Mouse (Mus musculus): Measurements from ENCODE around the gene Aebp1. TPM values are rescaled to one million over a fixed set of nuclear protein-coding genes. Genes with fewer than 3 reads are reported as not detected.
A peak's percentile ranks its signal among the peaks of the same experiment; 100 is the strongest.
"Not testable (repeated sequence)": the region's sequence is repeated elsewhere in the genome, so short reads cannot be mapped to it uniquely, and the experiment has no call there.

Gene Aebp1
- polyA plus RNA-seq, 1 experiment from 2014 or later: 27.1 TPM

GRCm38 (mm10) chr11:5878661-5879060 is 16.9 kb downstream of the Aebp1 start:
- Histone ChIP-seq H3K27me3 (no peaks in the 10 kb centered on the region), H3K27ac (replicated peaks) (peak overlapping the region; percentile 84), H3K9me3 (no peaks in the 10 kb centered on the region), H3K4me2 (peak overlapping the region; percentile 62), H3K36me3 (peaks cover 10% of the 10 kb centered on the region), H3K4me3 (peak overlapping the region; percentile 67), H3K9ac (peak overlapping the region; percentile 60), H3K4me1 (replicated peaks) (peaks cover 29% of the 10 kb centered on the region)
- ATAC-seq (ENCODE audit: low FRiP score, low read depth): no peak
- WGBS: 24% methylated on average over 8 of the region's 8 CpGs

DNA sequence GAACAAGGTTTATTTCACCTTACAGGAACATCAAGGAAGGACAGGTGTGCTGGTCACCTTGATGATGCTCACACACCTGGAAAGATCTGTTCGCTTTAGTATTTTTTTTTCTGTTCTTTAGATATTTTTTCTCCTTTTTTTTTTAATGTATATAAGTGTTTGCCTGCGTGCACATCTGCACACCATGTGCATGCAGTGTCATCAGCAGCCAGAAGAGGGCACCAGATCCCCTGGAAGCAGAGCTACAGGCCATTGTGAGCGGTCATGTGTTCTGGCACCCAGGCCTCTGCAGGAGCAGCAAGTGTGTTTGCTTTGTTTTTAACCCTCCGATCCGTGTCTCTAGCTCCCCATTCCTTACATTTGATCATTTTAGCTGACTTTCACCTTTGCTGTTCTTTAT is 18.2 kb downstream of the Aebp1 start:
- WGBS: 50% methylated on average over 5 of the region's 5 CpGs
- H3K27me3 ChIP-seq: no peaks in the 10 kb centered on the region
- peaks cover 1% of the 10 kb centered on the region; the same call in 1 of the 2 replicates for H3K36me3 ChIP-seq
- no peak overlapping the region for H3K4me3 ChIP-seq
- H3K4me2 ChIP-seq: no peak overlapping the region
- no peaks in the 10 kb centered on the region for H3K9me3 ChIP-seq
- ATAC-seq (ENCODE audit: low FRiP score, low read depth): no peak
- no peak overlapping the region for H3K27ac ChIP-seq (replicated peaks)
- peaks cover 29% of the 10 kb centered on the region for H3K4me1 ChIP-seq (replicated peaks)
- no peak overlapping the region for H3K9ac ChIP-seq

GRCm38 (mm10) chr11:5882518-5882917 is 20.8 kb downstream of the Aebp1 start:
- WGBS: 85% methylated on average over 8 of the region's 8 CpGs

DNA sequence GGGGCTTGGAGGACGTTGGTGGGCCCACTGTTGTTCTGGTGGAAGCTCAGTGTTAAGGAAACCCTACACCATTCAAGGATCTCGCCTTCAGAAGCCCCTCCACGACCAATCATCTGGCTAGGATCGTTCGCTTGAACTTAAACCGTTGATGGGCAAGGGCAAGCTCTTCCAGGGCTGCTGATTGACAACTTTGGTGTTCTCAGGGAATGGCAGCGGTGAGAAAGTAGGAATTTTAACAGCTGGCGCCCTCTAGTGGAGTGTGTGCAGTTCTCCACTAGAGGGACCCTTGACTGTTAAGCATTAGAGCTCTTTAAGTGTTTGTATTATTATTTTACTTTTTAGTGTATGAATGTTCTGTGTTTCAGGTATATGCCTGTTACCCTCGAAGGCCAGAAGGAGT is 24.4 kb downstream of the Aebp1 start:
- H3K36me3 ChIP-seq: no peaks in the 10 kb centered on the region
- no peak overlapping the region for H3K27ac ChIP-seq (replicated peaks)
- H3K4me2 ChIP-seq: no peak overlapping the region
- H3K4me1 ChIP-seq (replicated peaks): peaks cover 7% of the 10 kb centered on the region
- H3K4me3 ChIP-seq: no peak overlapping the region
- H3K9ac ChIP-seq: no peak overlapping the region
- H3K9me3 ChIP-seq: no peaks in the 10 kb centered on the region
- ATAC-seq (ENCODE audit: low FRiP score, low read depth): no peak
- no peaks in the 10 kb centered on the region for H3K27me3 ChIP-seq
- WGBS: 24% methylated on average over 9 of the region's 9 CpGs

More at GRCm38 (mm10) chr11:5882518-5882917, 20.8 kb downstream of the Aebp1 start:
- Histone ChIP-seq H3K4me3 (no peak overlapping the region), H3K4me2 (no peak overlapping the region), H3K4me1 (replicated peaks) (peaks cover 20% of the 10 kb centered on the region), H3K9ac (no peak overlapping the region), H3K27me3 (no peaks in the 10 kb centered on the region), H3K9me3 (no peaks in the 10 kb centered on the region), H3K36me3 (no peaks in the 10 kb centered on the region), H3K27ac (replicated peaks) (no peak overlapping the region)
- ATAC-seq (ENCODE audit: low FRiP score, low read depth): no peak

DNA sequence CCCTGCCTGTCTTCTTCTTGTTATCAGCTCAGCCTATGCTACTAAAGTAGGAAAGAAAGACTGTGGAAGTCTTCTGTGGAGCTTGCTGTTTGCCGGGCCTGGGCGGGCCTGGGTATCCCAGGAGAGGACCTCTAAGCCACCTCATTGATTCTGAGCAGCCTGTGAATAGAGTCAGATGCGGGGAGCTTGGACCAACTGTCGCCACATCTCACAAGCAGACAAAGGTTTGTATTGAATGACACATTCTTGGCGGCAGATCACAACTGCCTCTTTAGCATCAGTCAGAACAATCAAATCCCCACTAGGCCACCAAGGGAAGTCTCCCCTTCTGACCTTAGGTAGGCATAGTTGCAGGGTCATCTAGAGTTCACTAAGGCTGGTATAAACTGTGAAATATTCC is 25.5 kb downstream of the Aebp1 start:
- WGBS: 9% methylated on average over 5 of the region's 5 CpGs
- no peak overlapping the region for H3K27ac ChIP-seq (replicated peaks)
- H3K4me2 ChIP-seq: no peak overlapping the region
- H3K27me3 ChIP-seq: no peaks in the 10 kb centered on the region
- ATAC-seq (ENCODE audit: low FRiP score, low read depth): no peak
- H3K36me3 ChIP-seq: no peaks in the 10 kb centered on the region
- no peak overlapping the region for H3K4me3 ChIP-seq
- H3K9me3 ChIP-seq: no peaks in the 10 kb centered on the region
- H3K9ac ChIP-seq: no peak overlapping the region
- H3K4me1 ChIP-seq (replicated peaks): peaks cover 10% of the 10 kb centered on the region

DNA sequence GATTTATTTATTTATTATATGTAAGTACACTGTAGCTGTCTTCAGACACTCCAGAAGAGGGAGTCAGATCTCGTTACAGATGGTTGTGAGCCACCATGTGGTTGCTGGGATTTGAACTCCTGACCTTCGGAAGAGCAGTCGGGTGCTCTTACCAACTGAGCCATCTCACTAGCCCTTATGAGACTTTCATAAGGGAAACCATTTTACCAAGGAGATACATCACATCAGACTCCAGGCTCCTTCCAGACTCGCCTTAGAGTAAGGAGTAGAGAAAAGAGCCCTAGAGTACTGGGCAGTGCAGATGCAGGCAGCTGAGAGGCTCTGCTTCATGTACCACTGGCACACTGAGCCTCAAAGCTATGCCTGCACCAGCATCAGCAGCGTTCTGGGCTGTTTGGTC is 26.8 kb downstream of the Aebp1 start:
- H3K4me1 ChIP-seq (replicated peaks): peaks cover 17% of the 10 kb centered on the region
- H3K4me2 ChIP-seq; H3K4me3 ChIP-seq; H3K9me3 ChIP-seq; H3K9ac ChIP-seq; H3K27me3 ChIP-seq; H3K36me3 ChIP-seq; H3K27ac ChIP-seq (replicated peaks); ATAC-seq (ENCODE audit: low FRiP score, low read depth): not testable (repeated sequence)
- 62% methylated on average over 5 of the region's 5 CpGs for WGBS

DNA sequence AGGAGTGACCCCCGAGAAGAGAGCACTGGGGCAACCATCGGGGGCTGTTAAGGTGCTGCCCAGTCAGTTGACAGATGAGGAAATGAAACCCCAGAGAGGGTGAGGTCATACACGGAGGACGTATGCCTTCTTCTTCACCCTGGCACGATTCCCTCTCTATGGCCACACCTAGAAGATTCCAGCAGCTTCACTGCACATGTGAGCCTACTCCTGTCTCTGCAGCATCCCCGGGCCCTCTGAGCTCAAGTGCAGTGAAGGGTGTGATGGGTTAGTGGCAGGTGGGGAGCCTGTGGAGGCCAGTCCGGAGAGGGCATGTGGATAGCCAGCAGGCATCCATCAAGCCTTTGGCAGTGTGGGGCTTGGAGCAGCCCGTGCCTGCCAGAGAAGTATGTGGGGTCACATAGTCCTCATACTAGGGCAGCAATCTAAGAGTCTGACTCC is 30.4 kb downstream of the Aebp1 start:
- Histone ChIP-seq H3K27ac (replicated peaks) (0 out of 2 replicates have a peak overlapping the region, but pooled peaks have one; percentile 30), H3K9me3 (no peaks in the 10 kb centered on the region), H3K4me2 (no peak overlapping the region), H3K9ac (no peak overlapping the region), H3K4me3 (no peak overlapping the region), H3K27me3 (no peaks in the 10 kb centered on the region), H3K4me1 (replicated peaks) (peaks cover 14% of the 10 kb centered on the region), H3K36me3 (no peaks in the 10 kb centered on the region)
- WGBS: 48% methylated on average over 8 of the region's 8 CpGs
- no peak for ATAC-seq (ENCODE audit: low FRiP score, low read depth)

DNA sequence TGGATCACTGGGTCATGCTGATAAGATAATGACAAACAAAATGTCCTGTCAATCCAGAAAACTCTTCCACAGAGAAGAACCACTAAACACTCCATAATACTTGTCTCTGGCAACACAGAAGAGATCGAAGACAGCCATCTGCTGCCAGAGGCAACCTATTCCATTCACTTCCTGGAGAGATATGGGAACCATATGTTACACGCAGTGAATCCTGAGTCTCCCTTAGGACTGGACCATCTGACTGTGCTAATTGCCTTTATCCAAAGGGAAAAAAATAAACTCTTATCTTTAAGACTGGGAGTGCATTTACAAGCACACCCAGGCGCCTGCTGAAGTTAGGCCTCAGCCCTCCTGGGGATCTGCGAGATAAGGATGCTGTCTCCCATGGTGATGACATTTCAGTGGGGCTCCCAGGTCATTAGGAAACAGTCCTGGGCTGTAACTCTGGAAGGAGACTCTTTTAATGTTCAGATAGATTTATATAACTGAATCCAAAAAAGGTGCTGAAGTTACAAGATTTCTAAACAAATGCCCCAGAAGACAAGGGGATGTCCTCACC is 31.1 kb downstream of the Aebp1 start:
- WGBS: 42% methylated on average over 4 of the region's 4 CpGs
- Histone ChIP-seq H3K27ac (replicated peaks) (peak overlapping the region; percentile 30; the same call in 1 of the 2 replicates), H3K4me1 (replicated peaks) (peaks cover 11% of the 10 kb centered on the region), H3K4me3 (no peak overlapping the region), H3K27me3 (0 out of 2 replicates have a peak, but pooled peaks cover 2% of the 10 kb centered on the region), H3K36me3 (no peaks in the 10 kb centered on the region), H3K9me3 (no peaks in the 10 kb centered on the region), H3K9ac (no peak overlapping the region), H3K4me2 (no peak overlapping the region)
- no peak for ATAC-seq (ENCODE audit: low FRiP score, low read depth)

- H3K4me1 ChIP-seq (replicated peaks): peaks cover 11% of the 10 kb centered on the region
- no peak overlapping the region for H3K9ac ChIP-seq
- no peaks in the 10 kb centered on the region for H3K36me3 ChIP-seq
- 0 out of 2 replicates have a peak, but pooled peaks cover 2% of the 10 kb centered on the region for H3K27me3 ChIP-seq
- no peak overlapping the region for H3K4me2 ChIP-seq
- no peaks in the 10 kb centered on the region for H3K9me3 ChIP-seq
- H3K4me3 ChIP-seq: no peak overlapping the region
- WGBS: 66% methylated on average over 6 of the region's 6 CpGs
- H3K27ac ChIP-seq (replicated peaks): no peak overlapping the region
- ATAC-seq (ENCODE audit: low FRiP score, low read depth): no peak
These were observed 32.1 kb downstream of the Aebp1 start for GRCm38 (mm10) chr11:5893807-5894206.

DNA sequence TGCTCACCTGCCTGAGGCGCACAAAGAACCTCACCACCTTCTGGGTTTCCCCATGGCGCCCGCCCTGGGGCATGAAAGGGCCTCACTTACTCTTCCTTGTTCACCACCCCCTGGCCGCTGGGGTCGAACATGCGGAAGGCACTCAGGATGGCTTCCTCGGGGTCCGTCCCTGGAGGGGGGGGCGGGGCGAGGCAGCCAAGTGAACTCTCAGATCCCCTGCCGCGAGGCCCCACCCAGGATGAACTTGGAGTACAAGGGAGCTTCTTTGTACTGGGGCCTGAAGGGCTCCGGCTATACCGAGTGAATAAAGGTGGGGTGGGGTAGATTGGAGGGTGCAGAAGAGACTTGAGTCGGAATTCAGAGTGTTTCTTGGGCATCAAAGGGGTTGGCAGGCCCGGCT is 35.5 kb downstream of the Aebp1 start:
- no peak overlapping the region for H3K27ac ChIP-seq (replicated peaks)
- no peak overlapping the region for H3K4me3 ChIP-seq
- H3K27me3 ChIP-seq: 0 out of 2 replicates have a peak, but pooled peaks cover 2% of the 10 kb centered on the region
- H3K9me3 ChIP-seq: no peaks in the 10 kb centered on the region
- no peak overlapping the region for H3K4me2 ChIP-seq
- 21% methylated on average over 16 of the region's 16 CpGs for WGBS
- peaks cover 23% of the 10 kb centered on the region for H3K4me1 ChIP-seq (replicated peaks)
- no peak for ATAC-seq (ENCODE audit: low FRiP score, low read depth)
- H3K36me3 ChIP-seq: no peaks in the 10 kb centered on the region
- no peak overlapping the region for H3K9ac ChIP-seq

DNA sequence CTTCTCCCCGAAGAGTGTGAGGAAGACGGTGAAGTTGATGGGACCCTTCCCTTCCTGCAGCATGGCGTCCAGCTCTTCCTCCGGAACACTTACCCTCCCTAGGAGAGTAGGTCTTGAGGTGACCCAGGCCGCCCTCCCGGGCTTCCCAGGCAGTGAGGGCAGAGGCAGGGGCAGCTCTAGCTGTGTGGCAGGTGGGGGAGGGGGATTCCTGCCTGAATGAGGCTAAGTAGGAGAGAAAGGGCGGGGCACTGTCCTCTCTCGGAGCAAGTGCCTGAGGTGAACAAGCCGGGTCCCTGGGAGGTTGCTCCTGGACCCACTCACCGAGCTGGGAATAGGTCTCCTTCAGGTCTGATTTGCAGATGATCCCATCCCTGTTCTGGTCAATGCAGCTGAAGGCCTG is 36.1 kb downstream of the Aebp1 start:
- no peaks in the 10 kb centered on the region for H3K36me3 ChIP-seq
- H3K27me3 ChIP-seq: 0 out of 2 replicates have a peak, but pooled peaks cover 2% of the 10 kb centered on the region
- ATAC-seq (ENCODE audit: low FRiP score, low read depth): no peak
- H3K9ac ChIP-seq: no peak overlapping the region
- no peak overlapping the region for H3K4me2 ChIP-seq
- no peaks in the 10 kb centered on the region for H3K9me3 ChIP-seq
- 23% methylated on average over 10 of the region's 10 CpGs for WGBS
- peaks cover 23% of the 10 kb centered on the region for H3K4me1 ChIP-seq (replicated peaks)
- no peak overlapping the region for H3K4me3 ChIP-seq
- no peak overlapping the region for H3K27ac ChIP-seq (replicated peaks)

- no peak for ATAC-seq (ENCODE audit: low FRiP score, low read depth)
- no peak within 1 kb of the TSS for H3K9ac ChIP-seq
These were observed 36.8 kb downstream of the Aebp1 start, which contains the start of gene Myl7 for GRCm38 (mm10) chr11:5898531-5898930. TSS of gene Myl7 (minus strand) at chr11:5898782.

GRCm38 (mm10) chr11:5899286-5899685 is 37.5 kb downstream of the Aebp1 start:
- no peak overlapping the region for H3K4me3 ChIP-seq
- H3K27ac ChIP-seq (replicated peaks): no peak overlapping the region
- no peaks in the 10 kb centered on the region for H3K9me3 ChIP-seq
- no peak for ATAC-seq (ENCODE audit: low FRiP score, low read depth)
- peaks cover 24% of the 10 kb centered on the region for H3K4me1 ChIP-seq (replicated peaks)
- WGBS: 97% methylated on average over 10 of the region's 10 CpGs
- no peak overlapping the region for H3K9ac ChIP-seq
- no peaks in the 10 kb centered on the region for H3K36me3 ChIP-seq
- no peak overlapping the region for H3K4me2 ChIP-seq
- H3K27me3 ChIP-seq: 0 out of 2 replicates have a peak, but pooled peaks cover 2% of the 10 kb centered on the region

More at GRCm38 (mm10) chr11:5898531-5898930, 36.8 kb downstream of the Aebp1 start, which contains the start of gene Myl7:
- no peaks in the 10 kb centered on the region for H3K9me3 ChIP-seq
- no peak within 1 kb of the TSS for H3K27ac ChIP-seq (replicated peaks)
- 76% methylated on average over 5 of the region's 5 CpGs for WGBS
- no peak within 1 kb of the TSS for H3K4me3 ChIP-seq
- peaks cover 24% of the 10 kb centered on the region for H3K4me1 ChIP-seq (replicated peaks)
- H3K27me3 ChIP-seq: 0 out of 2 replicates have a peak, but pooled peaks cover 2% of the 10 kb centered on the region
- no peaks in the 10 kb centered on the region for H3K36me3 ChIP-seq
- H3K4me2 ChIP-seq: no peak within 1 kb of the TSS

All from hindbrain, embryonic 15.5 days (tissue).